Comparison of ENCODE assay signal across 8 mouse cellular contexts in the genomic region with DNA sequence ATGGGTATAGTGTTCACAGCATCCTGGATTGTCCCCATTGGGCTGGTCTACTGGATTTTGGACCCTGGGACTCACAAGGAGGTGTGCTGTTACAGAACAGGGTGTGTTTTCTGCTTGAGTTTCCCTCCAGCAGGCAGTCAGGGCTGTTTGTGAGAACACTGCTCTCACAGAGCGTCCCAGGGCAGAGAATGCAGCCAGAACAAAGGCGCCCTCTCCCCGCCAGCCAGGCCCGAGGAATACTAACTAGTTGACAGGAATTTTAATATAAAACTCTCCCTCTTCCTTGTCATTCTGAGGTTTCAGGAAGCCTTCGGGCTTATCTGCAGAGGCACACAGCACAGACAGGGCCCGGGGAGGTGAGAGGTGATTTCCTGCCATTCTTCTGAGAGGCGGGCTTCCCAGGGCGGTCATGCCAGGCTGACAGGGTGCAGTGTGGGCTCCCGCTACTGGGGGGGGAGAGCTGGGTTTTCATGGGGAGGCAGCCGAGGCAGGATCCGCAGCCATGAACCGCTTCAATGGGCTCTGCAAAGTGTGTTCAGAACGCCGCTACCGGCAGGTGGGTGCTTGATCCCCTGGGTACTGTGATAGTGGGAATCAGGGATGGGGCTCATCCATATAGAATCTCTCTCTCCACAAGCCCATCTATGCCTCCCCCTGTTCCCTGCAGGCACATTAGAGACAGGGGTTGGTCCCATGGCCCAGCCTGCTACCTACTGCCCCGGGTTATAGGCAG. TPM values are rescaled to one million over a fixed set of nuclear protein-coding genes. Genes with fewer than 3 reads are reported as not detected.
DNase-seq lines count a peak whose midpoint lies in the region; ATAC-seq and TF ChIP-seq lines count a peak whose summit lies in the region.

No protein-coding gene starts in this region.

- H3K4me1 ChIP-seq in forebrain, embryonic 15.5 days: peaks cover 33% of the 10 kb centered on the region
- peaks cover 27% of the 10 kb centered on the region for H3K4me1 ChIP-seq in hindbrain, embryonic 15.5 days (replicated peaks)
- H3K4me1 ChIP-seq in limb, embryonic 15.5 days: peaks cover 28% of the 10 kb centered on the region
- no peaks in the 10 kb centered on the region; the same call in 1 of the 2 replicates for H3K4me1 ChIP-seq in midbrain, postnatal 0 days (ENCODE audit: insufficient read depth, low read length)

- peak; percentile 69 for ATAC-seq in forebrain, embryonic 15.5 days (replicated peaks)
- ATAC-seq in hindbrain, embryonic 15.5 days (ENCODE audit: low FRiP score, low read depth): peak; percentile 50; the same call in 1 of the 2 replicates
- no peak; the same call in 1 of the 2 replicates for ATAC-seq in limb, embryonic 15.5 days (ENCODE audit: insufficient number of reproducible peaks, low FRiP score, low TSS enrichment, low read depth)
- ATAC-seq in midbrain, postnatal 0 days (ENCODE audit: low FRiP score): 0 out of 2 replicates have a peak, but pooled peaks have one; percentile 48

- H3K9ac ChIP-seq in forebrain, embryonic 15.5 days (replicated peaks): peak overlapping the region; percentile 22; the same call in 1 of the 2 replicates
- peak overlapping the region; percentile 19; the same call in 1 of the 2 replicates for H3K9ac ChIP-seq in hindbrain, embryonic 15.5 days
- no peak overlapping the region for H3K9ac ChIP-seq in limb, embryonic 15.5 days
- H3K9ac ChIP-seq in midbrain, postnatal 0 days (replicated peaks; ENCODE audit: low read length, poor library complexity, severe bottlenecking): no peak overlapping the region

- peak overlapping the region; percentile 25 for H3K4me2 ChIP-seq in forebrain, embryonic 15.5 days (replicated peaks)
- peak overlapping the region; percentile 38 for H3K4me2 ChIP-seq in hindbrain, embryonic 15.5 days
- no peak overlapping the region for H3K4me2 ChIP-seq in limb, embryonic 15.5 days
- H3K4me2 ChIP-seq in midbrain, postnatal 0 days (ENCODE audit: low read depth, low read length, poor library complexity, severe bottlenecking): peak overlapping the region; percentile 28

- H3K27ac ChIP-seq in forebrain, embryonic 15.5 days (replicated peaks): peak overlapping the region; percentile 62
- peak overlapping the region; percentile 74 for H3K27ac ChIP-seq in hindbrain, embryonic 15.5 days (replicated peaks)
- H3K27ac ChIP-seq in limb, embryonic 15.5 days: peak overlapping the region; percentile 47; the same call in 1 of the 2 replicates
- peak overlapping the region; percentile 43; the same call in 1 of the 2 replicates for H3K27ac ChIP-seq in midbrain, postnatal 0 days (ENCODE audit: low read depth, low read length)

- peak overlapping the region; percentile 16; the same call in 1 of the 2 replicates for H3K4me3 ChIP-seq in forebrain, embryonic 15.5 days
- H3K4me3 ChIP-seq in hindbrain, embryonic 15.5 days: peak overlapping the region; percentile 23
- 0 out of 2 replicates have a peak overlapping the region, but pooled peaks have one; percentile 10 for H3K4me3 ChIP-seq in limb, embryonic 15.5 days
- no peak overlapping the region for H3K4me3 ChIP-seq in midbrain, postnatal 0 days (ENCODE audit: low read depth, low read length)

- no peaks in the 10 kb centered on the region for H3K27me3 ChIP-seq in forebrain, embryonic 15.5 days
- no peaks in the 10 kb centered on the region for H3K27me3 ChIP-seq in hindbrain, embryonic 15.5 days
- no peaks in the 10 kb centered on the region for H3K27me3 ChIP-seq in limb, embryonic 15.5 days
- no peaks in the 10 kb centered on the region for H3K27me3 ChIP-seq in midbrain, postnatal 0 days (ENCODE audit: insufficient read depth, low read length)

- TF ChIP-seq CTCF in midbrain, postnatal 0 days (IDR thresholded peaks at IDR 0.05): peak; percentile 5; the same call in 1 of the 2 replicates

- H3K9me3 ChIP-seq in forebrain, embryonic 15.5 days: no peaks in the 10 kb centered on the region
- no peaks in the 10 kb centered on the region for H3K9me3 ChIP-seq in hindbrain, embryonic 15.5 days
- no peaks in the 10 kb centered on the region for H3K9me3 ChIP-seq in limb, embryonic 15.5 days
- H3K9me3 ChIP-seq in midbrain, postnatal 0 days (ENCODE audit: low read length): no peaks in the 10 kb centered on the region

- WGBS in forebrain, embryonic 15.5 days: 17% methylated on average over 16 of the region's 16 CpGs
- 13% methylated on average over 16 of the region's 16 CpGs for WGBS in hindbrain, embryonic 15.5 days
- WGBS in limb, embryonic 15.5 days: 51% methylated on average over 16 of the region's 16 CpGs
- WGBS in midbrain, postnatal 0 days: 10% methylated on average over 16 of the region's 16 CpGs

- no peaks in the 10 kb centered on the region for H3K36me3 ChIP-seq in forebrain, embryonic 15.5 days
- no peaks in the 10 kb centered on the region for H3K36me3 ChIP-seq in hindbrain, embryonic 15.5 days
- H3K36me3 ChIP-seq in limb, embryonic 15.5 days: no peaks in the 10 kb centered on the region
- no peaks in the 10 kb centered on the region for H3K36me3 ChIP-seq in midbrain, postnatal 0 days (ENCODE audit: insufficient read depth, low read length)

- peak; percentile 38 for DNase-seq in right cerebral cortex, adult 18-20 months
- DNase-seq in right cerebral cortex, postnatal 25 days: no peak
- no peak for DNase-seq in midbrain, postnatal 0 days (ENCODE audit: low spot score)
- no peak for DNase-seq in MN1 (ENCODE audit: low spot score)
- no peak for DNase-seq in cerebellum, postnatal 36 days

RNA-seq across cellular contexts. Expression of a gene that starts 59.8 kb away (rescaled TPM):
- 46.7 and 53.4 TPM in 2 replicates for polyA plus RNA-seq in forebrain, embryonic 15.5 days (2015; fragmentation: Nextera tagmentation; extraction: Ambion mirVana)
- 63.5 and 69.3 TPM in 2 replicates for polyA plus RNA-seq in hindbrain, embryonic 15.5 days (2015; fragmentation: Nextera tagmentation; extraction: Ambion mirVana)
- polyA plus RNA-seq in limb, embryonic 15.5 days (2015; fragmentation: Nextera tagmentation; extraction: Ambion mirVana): 59.4 and 62.3 TPM in 2 replicates
- total RNA-seq in midbrain, postnatal 0 days (2014; rRNA removed): 89.4 and 109 TPM in 2 replicates
- 54.6 and 55.6 TPM in 2 replicates for polyA plus RNA-seq in midbrain, postnatal 0 days (2015; fragmentation: Nextera tagmentation; extraction: Ambion mirVana)

Comparison
In these comparisons a context has a peak if more than half of its experiments do, and no peak if none do; other contexts are left out.
1. H3K9ac ChIP-seq: peak in forebrain, embryonic 15.5 days (single experiment) and hindbrain, embryonic 15.5 days (single experiment); none in limb, embryonic 15.5 days (single experiment) and midbrain, postnatal 0 days (single experiment).
2. Peak in every context shown above with its lines, with median percentiles within 50 percentile points of each other: H3K27ac ChIP-seq.